Mouse (Mus musculus) testis, adult 2 months (tissue): Measurements from ENCODE around the gene Snrk. TPM values are rescaled to one million over a fixed set of nuclear protein-coding genes. Genes with fewer than 3 reads are reported as not detected.
A peak's percentile ranks its signal among the peaks of the same experiment; 100 is the strongest.
"Not testable (repeated sequence)": the region's sequence is repeated elsewhere in the genome, so short reads cannot be mapped to it uniquely, and the experiment has no call there.

Experiments used
- H3K27ac ChIP-seq: fragments of 200-500 bp; 2 replicates; pipeline ENCODE4 v1.5.1; 2012; ENCODE audit warnings: low read depth, low read length; ENCODE audit not compliant: control insufficient read depth, insufficient read depth
- H3K27me3 ChIP-seq: fragments of 200-500 bp; 2 replicates; pipeline ENCODE4 v1.6.1; 2012; ENCODE audit warnings: mild to moderate bottlenecking, low read length, moderate library complexity; ENCODE audit not compliant: control insufficient read depth, insufficient read depth
- H3K36me3 ChIP-seq: fragments of 200-500 bp; 2 replicates; pipeline ENCODE4 v1.6.1; 2012; ENCODE audit warnings: mild to moderate bottlenecking, low read length; ENCODE audit not compliant: control insufficient read depth, insufficient read depth
- H3K4me1 ChIP-seq: fragments of 200-500 bp; 2 replicates; pipeline ENCODE4 v1.6.1; 2012; ENCODE audit warnings: low read length; ENCODE audit not compliant: control insufficient read depth, insufficient read depth
- H3K4me3 ChIP-seq: fragments of 200-500 bp; 2 replicates; pipeline ENCODE4 v1.5.1; 2012; ENCODE audit warnings: low read depth, mild to moderate bottlenecking, low read length, moderate library complexity, mixed read lengths; ENCODE audit not compliant: control insufficient read depth
- CTCF ChIP-seq: fragments of 200-500 bp; IDR thresholded peaks from 2 replicates; pipeline ENCODE4 v1.5.1; 2012; ENCODE audit warnings: low read depth, mild to moderate bottlenecking, inconsistent platforms, low read length, moderate library complexity; ENCODE audit not compliant: control insufficient read depth, insufficient read depth, insufficient replicate concordance
- POLR2A ChIP-seq: fragments of 200-500 bp; IDR thresholded peaks from 2 replicates; pipeline ENCODE4 v1.6.1; 2012; ENCODE audit warnings: low read depth, mild to moderate bottlenecking, inconsistent platforms, low read length, moderate library complexity; ENCODE audit not compliant: control insufficient read depth
- polyA plus RNA-seq: library from polyadenylated mRNA; depleted of rRNA; stranded (reverse); fragments of >200 nt; gene quantifications from 2 replicates; pipeline ENCODE4 v1.2.3, GENCODE M21; 2012

The Snrk gene
- polyA plus RNA-seq, 1 experiment = 18.7 TPM

- no peak for TF ChIP-seq CTCF
- no peak for TF ChIP-seq POLR2A
- Histone ChIP-seq H3K27ac (no peak overlapping the region), H3K4me1 (no peaks in the 10 kb centered on the region; the same call in 1 of the 2 replicates), H3K4me3 (no peak overlapping the region), H3K36me3 (no peaks in the 10 kb centered on the region), H3K27me3 (no peaks in the 10 kb centered on the region)
Measured at GRCm38 (mm10) chr9:122153436-122153835, 36.4 kb downstream of the Snrk start.

- Histone ChIP-seq H3K36me3 (no peaks in the 10 kb centered on the region), H3K4me3 (no peak overlapping the region), H3K27me3 (no peaks in the 10 kb centered on the region), H3K4me1 (no peaks in the 10 kb centered on the region; the same call in 1 of the 2 replicates), H3K27ac (no peak overlapping the region)
- TF ChIP-seq CTCF (no peak), POLR2A (no peak)
Measured at GRCm38 (mm10) chr9:122155193-122155592, 38.1 kb downstream of the Snrk start.

GRCm38 (mm10) chr9:122156389-122157078, 39.5 kb downstream of the Snrk start:
- Histone ChIP-seq H3K27ac (no peak overlapping the region), H3K4me1 (no peaks in the 10 kb centered on the region; the same call in 1 of the 2 replicates), H3K36me3 (no peaks in the 10 kb centered on the region), H3K27me3 (no peaks in the 10 kb centered on the region), H3K4me3 (no peak overlapping the region)
- TF ChIP-seq CTCF = peak; percentile 83
- no peak for TF ChIP-seq POLR2A

GRCm38 (mm10) chr9:122157079-122157441, 40.0 kb downstream of the Snrk start:
- no peaks in the 10 kb centered on the region for H3K27me3 ChIP-seq
- no peak overlapping the region for H3K4me3 ChIP-seq
- no peaks in the 10 kb centered on the region; the same call in 1 of the 2 replicates for H3K4me1 ChIP-seq
- H3K27ac ChIP-seq = no peak overlapping the region
- TF ChIP-seq POLR2A = no peak
- no peak for TF ChIP-seq CTCF
- H3K36me3 ChIP-seq = no peaks in the 10 kb centered on the region

- Histone ChIP-seq H3K36me3 (no peaks in the 10 kb centered on the region), H3K4me1 (no peaks in the 10 kb centered on the region), H3K27ac (no peak overlapping the region), H3K27me3 (no peaks in the 10 kb centered on the region), H3K4me3 (no peak overlapping the region)
- TF ChIP-seq CTCF = no peak
Measured at GRCm38 (mm10) chr9:122164535-122164934, 47.5 kb downstream of the Snrk start.

GRCm38 (mm10) chr9:122167719-122168118, 50.7 kb downstream of the Snrk start:
- not testable (repeated sequence) for H3K27me3 ChIP-seq, H3K27ac ChIP-seq, H3K4me1 ChIP-seq, H3K36me3 ChIP-seq, H3K4me3 ChIP-seq

- TF ChIP-seq CTCF (no peak), POLR2A (no peak)
- no peak overlapping the region for H3K27ac ChIP-seq
- no peaks in the 10 kb centered on the region for H3K36me3 ChIP-seq
- no peaks in the 10 kb centered on the region for H3K27me3 ChIP-seq
- H3K4me3 ChIP-seq = no peak overlapping the region
- no peaks in the 10 kb centered on the region for H3K4me1 ChIP-seq
Measured at GRCm38 (mm10) chr9:122169901-122170300, 52.8 kb downstream of the Snrk start.

- Histone ChIP-seq H3K27me3 (no peaks in the 10 kb centered on the region), H3K27ac (no peak overlapping the region), H3K36me3 (no peaks in the 10 kb centered on the region), H3K4me3 (no peak overlapping the region), H3K4me1 (no peaks in the 10 kb centered on the region)
- TF ChIP-seq CTCF (no peak), POLR2A (no peak)
Measured at GRCm38 (mm10) chr9:122172612-122173186, 55.6 kb downstream of the Snrk start.
